Mouse (Mus musculus): ENCODE results near the gene Slc15a4.
A peak's percentile ranks its signal among the peaks of the same experiment; 100 is the strongest.

Slc15a4 gene

DNA sequence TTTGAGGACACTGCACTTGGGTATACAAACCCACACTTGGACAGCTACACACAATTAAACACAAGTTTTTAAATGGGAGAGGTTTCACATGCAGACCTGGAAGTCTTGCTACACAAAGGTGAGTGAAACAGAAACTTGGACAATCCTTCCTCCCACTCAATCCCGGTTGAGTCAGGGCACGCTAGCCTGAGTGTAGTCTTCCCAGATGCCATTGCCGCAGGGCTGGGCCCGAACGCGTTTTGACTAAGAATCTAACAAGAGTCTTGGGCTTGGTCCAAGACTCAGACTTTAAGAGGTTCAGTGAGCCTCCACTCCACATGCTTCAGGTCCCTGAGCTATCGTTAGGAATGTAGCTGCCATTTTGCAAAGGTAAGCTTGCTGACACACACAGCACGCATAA lies 12.3 kb downstream of the Slc15a4 start:
- DNase-seq (ENCODE audit: low spot score in 2 of 2): no peak

DNA sequence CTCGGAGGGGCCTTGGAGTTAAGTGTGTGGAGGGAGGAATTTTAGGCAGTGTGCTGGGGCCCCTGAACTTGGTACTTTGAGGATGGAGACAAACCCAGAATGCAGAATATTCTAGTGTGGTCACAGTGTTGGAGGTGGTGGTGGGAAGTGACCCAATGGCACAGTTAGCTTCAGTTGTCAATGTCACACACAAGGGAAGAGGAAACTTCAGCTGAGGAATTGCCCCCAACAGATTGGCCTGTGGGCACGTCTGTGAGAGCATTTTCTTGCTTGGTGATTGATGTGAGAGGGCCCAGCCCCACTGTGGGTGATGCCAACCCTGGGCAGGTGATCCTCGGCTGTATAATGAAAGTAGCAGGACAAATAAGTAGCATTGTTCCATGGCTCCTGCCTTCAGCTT lies 13.9 kb downstream of the Slc15a4 start:
- DNase-seq (ENCODE audit: low spot score in 2 of 2): no peak

- peak; percentile 97 to 99 for DNase-seq (ENCODE audit: low spot score in 2 of 2)
These were observed 15.6 kb downstream of the Slc15a4 start for GRCm38 (mm10) chr5:127616884-127617635.

- no peak for DNase-seq (ENCODE audit: low spot score in 2 of 2)
These were observed 16.5 kb downstream of the Slc15a4 start for GRCm38 (mm10) chr5:127616151-127616550.

GRCm38 (mm10) chr5:127615459-127615858 lies 17.2 kb downstream of the Slc15a4 start:
- DNase-seq (ENCODE audit: low spot score in 2 of 2): no peak

GRCm38 (mm10) chr5:127612397-127612796 lies 20.3 kb downstream of the Slc15a4 start:
- no peak for DNase-seq (ENCODE audit: low spot score in 2 of 2)

DNA sequence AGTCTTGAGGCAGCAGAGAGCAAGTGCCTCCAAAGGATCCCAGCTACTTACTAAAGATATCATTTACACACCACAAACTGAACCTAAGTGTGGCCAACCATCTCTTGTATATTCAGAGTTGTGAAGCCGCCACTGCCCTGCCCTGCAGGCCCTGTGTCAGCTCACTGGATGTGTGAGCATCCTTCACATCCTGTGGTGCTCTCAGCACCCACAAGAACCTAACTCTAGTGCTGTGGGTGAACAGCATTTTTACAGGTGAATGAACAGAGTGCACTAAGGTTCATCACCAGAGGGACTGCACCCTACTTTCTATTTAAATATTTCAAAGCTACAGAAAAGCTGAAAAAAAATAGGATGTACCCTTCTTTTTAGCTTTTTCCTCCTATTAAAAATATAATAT lies 20.8 kb downstream of the Slc15a4 start:
- no peak for DNase-seq (ENCODE audit: low spot score in 2 of 2)

DNA sequence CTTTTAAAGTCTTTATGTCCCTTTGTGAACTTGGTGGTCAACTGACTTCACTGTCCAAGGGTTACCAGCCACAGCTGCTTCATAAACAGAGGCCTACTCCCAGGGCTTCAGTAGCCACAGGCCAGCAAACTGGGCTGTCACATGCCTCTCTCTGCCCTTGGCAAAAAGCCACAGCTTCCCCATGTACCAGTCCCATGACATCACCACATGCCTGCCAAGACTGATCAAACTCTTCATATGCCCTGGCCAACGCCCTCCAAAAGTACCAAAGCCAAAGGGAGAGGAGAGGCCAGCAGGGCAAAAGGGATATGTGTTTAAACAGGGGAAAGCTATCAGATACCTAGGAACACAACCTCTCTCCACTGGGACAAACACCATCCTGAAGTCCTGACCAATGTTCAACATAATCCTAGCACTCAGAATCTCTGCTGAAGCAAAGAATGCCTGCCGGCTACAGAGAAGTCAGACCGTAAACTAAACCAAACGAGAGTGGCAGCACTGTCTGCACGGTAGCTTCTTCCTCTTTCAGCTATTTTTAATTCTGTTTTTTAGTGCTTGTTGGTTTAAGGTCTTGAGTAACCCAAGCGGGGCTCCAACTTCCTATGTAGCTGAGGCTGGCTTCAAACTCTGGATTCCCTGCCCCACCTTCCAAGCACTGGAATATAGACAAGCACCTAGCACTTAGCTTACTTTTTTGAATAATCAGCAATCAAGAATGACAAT lies 21.7 kb downstream of the Slc15a4 start:
- DNase-seq (ENCODE audit: low spot score in 2 of 2): no peak

DNA sequence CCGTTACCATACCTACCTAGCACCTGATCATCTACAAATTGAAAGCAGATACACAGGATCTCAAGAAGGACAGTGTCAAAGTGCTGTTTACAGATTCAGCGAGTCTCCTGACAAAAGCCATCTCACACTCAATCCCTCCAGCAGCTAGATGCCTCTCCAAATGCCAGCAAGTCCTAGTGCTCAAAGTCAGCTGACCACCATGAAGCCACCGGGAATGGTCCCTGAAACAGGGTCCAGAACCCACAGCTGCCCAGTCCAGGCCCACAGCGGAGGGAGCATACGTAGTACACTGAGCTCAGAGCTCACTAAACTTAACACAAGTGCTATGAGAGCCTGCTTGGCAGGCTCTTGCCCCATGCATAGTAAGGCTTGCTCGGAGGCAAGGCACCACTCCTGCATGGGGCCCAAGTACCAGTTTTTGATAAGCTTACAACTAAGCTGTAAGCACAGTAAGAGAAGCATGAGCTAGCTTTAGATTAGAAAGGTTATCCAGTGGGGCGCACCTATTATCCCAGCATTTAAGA lies 23.4 kb downstream of the Slc15a4 start:
- DNase-seq (ENCODE audit: low spot score in 2 of 2): no peak

DNA sequence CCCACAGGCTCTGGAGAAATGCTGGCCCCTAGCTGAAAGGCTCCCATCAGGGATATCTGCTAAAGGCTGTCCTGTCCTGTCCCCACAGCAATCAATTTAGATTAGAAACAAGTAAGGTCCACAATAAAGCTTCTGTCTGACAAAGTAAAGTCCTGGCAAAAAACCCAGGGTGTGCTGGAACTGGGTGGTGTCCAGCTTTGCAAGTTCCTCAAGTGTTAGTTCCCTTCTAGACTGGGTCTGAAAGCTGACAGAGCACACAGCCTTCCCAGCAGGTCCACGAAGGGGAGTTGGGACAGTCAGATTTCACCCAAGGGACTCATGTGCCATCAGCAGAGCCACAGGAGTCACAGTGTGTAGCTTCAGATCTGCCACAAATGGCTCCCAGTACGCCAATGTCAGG lies 25.2 kb downstream of the Slc15a4 start:
- DNase-seq (ENCODE audit: low spot score in 2 of 2): no peak

- no peak for DNase-seq (ENCODE audit: low spot score in 2 of 2)
These were observed 29.7 kb downstream of the Slc15a4 start for GRCm38 (mm10) chr5:127602996-127603395.

DNA sequence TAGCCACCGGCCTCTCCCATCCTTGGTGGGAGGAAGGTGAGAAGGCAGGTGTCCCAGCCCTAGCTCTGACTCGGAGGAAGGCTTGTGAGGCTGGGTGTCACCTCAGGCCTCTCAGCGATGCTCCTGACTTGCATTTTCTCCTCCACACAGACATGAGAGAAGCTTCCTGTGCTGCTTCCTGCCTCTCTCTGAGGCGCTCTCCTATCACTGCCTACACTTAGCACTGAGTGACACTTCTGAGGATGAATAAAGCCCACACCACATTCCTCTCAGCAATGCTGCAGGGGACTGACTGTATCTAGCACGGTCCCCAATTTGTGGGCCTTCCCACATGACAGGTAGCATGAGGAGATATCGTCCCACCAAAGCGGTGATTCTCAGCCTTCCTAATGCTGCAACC lies 35.8 kb downstream of the Slc15a4 start:
- DNase-seq (ENCODE audit: low spot score in 2 of 2): no peak

GRCm38 (mm10) chr5:127595676-127596075 lies 37.0 kb downstream of the Slc15a4 start:
- no peak for DNase-seq (ENCODE audit: low spot score in 2 of 2)

DNA sequence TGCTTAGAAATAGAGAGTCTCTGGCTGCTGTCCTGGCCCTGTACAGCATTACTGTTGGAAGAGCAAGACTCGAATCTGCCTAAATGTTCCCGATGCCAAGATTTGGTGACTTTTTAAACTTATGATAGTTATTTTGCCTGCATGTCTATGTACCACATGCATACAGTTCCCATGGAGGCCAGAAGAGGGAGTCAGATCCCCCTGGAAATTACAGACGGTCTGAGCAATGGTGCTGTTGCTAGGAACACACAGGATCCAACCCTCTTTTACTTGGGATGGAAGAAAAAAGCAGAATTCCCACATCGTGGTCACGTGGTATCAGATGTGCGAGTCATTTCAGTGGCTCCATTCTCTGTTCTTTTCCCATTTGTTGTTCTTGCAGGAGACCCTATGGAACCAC lies 39.8 kb downstream of the Slc15a4 start:
- no peak for DNase-seq (ENCODE audit: low spot score in 2 of 2)

- no peak for DNase-seq (ENCODE audit: low spot score in 2 of 2)
These were observed 40.3 kb downstream of the Slc15a4 start for GRCm38 (mm10) chr5:127592406-127592805.

DNA sequence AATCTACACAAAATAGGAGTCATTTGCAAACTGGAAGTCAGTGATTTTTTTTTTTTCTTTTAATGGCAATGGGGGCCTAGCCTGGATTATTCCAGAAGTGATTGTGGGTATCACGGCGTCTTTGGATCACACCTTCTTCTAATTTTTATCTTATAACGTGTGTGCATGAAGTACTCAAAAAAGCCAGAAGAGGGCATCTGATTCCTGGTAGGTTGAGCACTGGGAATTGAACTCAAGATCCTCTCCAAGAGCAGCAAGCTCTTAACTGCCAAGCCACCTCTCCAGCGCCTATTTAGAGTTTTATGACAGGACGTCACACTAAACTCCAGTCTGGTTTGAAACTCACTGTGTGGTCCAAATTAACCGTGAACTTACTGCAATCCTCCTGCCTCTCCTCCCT lies 44.8 kb downstream of the Slc15a4 start:
- no peak for DNase-seq (ENCODE audit: low spot score in 2 of 2)

GRCm38 (mm10) chr5:127583658-127584057 lies 49.0 kb downstream of the Slc15a4 start:
- no peak for DNase-seq (ENCODE audit: low spot score in 2 of 2)

- no peak for DNase-seq (ENCODE audit: low spot score in 2 of 2)
These were observed 55.3 kb downstream of the Slc15a4 start for GRCm38 (mm10) chr5:127577419-127577818.

GRCm38 (mm10) chr5:127567165-127567741 lies 65.4 kb downstream of the Slc15a4 start:
- DNase-seq (ENCODE audit: low spot score in 2 of 2): no peak

- no peak for DNase-seq (ENCODE audit: low spot score in 2 of 2)
These were observed 71.6 kb downstream of the Slc15a4 start for GRCm38 (mm10) chr5:127561086-127561485.

DNA sequence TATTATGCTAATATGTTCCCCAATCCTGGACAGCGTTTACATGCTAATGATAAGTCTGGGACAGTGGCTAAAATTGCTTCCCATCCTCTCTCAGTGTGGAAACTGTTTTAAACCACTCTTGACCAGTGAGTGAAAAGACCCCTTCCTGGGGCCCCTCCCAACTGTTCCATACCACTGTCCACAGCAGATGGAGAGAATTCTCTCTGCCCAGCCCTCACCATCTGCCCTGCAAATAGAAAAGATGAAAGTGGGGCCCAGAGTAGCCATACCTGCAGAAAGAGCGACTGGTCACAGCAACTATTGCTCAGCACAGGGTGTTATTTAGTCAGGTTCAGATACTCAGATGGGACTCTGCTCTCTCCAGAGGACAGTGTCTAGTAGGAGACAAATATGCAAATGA lies 84.6 kb downstream of the Slc15a4 start:
- DNase-seq (ENCODE audit: low spot score in 2 of 2): no peak

DNA sequence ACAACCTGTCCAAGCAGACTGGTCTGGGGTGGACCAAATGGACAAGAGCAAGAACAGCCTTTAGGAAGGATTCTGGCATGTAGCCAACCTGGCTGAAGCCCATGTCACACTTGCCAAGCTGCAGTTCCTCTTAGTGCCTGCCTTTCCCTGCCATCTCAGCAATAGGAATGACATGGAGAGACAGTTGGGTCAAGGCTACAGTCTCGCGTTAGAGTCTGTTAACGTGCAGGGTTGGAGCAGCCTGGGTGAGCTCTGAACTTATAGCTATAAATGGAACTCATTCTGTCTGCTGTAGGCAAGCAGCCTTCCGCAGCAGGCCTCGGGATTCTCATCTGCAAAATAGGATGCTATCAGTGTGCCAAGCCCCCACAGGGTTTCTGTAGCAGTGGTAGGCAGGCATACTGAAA lies 86.1 kb downstream of the Slc15a4 start:
- no peak for DNase-seq (ENCODE audit: low spot score in 2 of 2)

All from urinary bladder, postnatal 4 days (tissue).